14 mouse cellular contexts compared by ENCODE assay signal in genomic region chr15:80171791-80172190, GRCm38 (mm10). TPM values are rescaled to one million over a fixed set of nuclear protein-coding genes. Genes with fewer than 3 reads are reported as not detected.
DNase-seq lines count a peak whose midpoint lies in the region; ATAC-seq and TF ChIP-seq lines count a peak whose summit lies in the region.
"Had no signal": no experiment of that assay in that cellular context is flagged by ENCODE, and none has a peak within 500 bp of the region (broad histone marks: within the 10 kb centered on the region; RNA-seq: fewer than 3 reads in every experiment).

No protein-coding gene starts in this region.

- H3K9ac ChIP-seq in forebrain, embryonic 12.5 days, result peak overlapping the region; percentile 4; the same call in 1 of the 2 replicates
- no peak overlapping the region for H3K9ac ChIP-seq in forebrain, embryonic 16.5 days (replicated peaks; ENCODE audit: low read depth, low read length)
- no peak overlapping the region for H3K9ac ChIP-seq in lung, embryonic 15.5 days
- no peak overlapping the region for H3K9ac ChIP-seq in lung, postnatal 0 days (replicated peaks; ENCODE audit: low read depth)
- 0 out of 2 replicates have a peak overlapping the region, but pooled peaks have one; percentile 1 for H3K9ac ChIP-seq in embryonic facial prominence, embryonic 14.5 days (ENCODE audit: low read depth, low read length)
- no peak overlapping the region for H3K9ac ChIP-seq in stomach, embryonic 14.5 days (replicated peaks; ENCODE audit: low read depth, low read length)
- H3K9ac ChIP-seq: liver, embryonic 14.5 days had no signal

- no peak for TF ChIP-seq CTCF in lung, postnatal 0 days (IDR thresholded peaks at IDR 0.05)

- 27% methylated on average over 6 of the region's 6 CpGs for WGBS in forebrain, embryonic 12.5 days
- WGBS in forebrain, embryonic 16.5 days, result 32% methylated on average over 6 of the region's 6 CpGs
- WGBS in lung, embryonic 15.5 days, result 16% methylated on average over 6 of the region's 6 CpGs
- 22% methylated on average over 6 of the region's 6 CpGs for whole genome bisulfite sequencing in lung, postnatal 0 days
- WGBS in embryonic facial prominence, embryonic 14.5 days, result 19% methylated on average over 6 of the region's 6 CpGs
- WGBS in stomach, embryonic 14.5 days, result 24% methylated on average over 6 of the region's 6 CpGs

- no peak overlapping the region for H3K27ac ChIP-seq in forebrain, embryonic 12.5 days
- no peak overlapping the region for H3K27ac ChIP-seq in forebrain, embryonic 16.5 days (ENCODE audit: low read length)
- 0 out of 2 replicates have a peak overlapping the region, but pooled peaks have one; percentile 15 for H3K27ac ChIP-seq in lung, embryonic 15.5 days
- H3K27ac ChIP-seq in lung, postnatal 0 days (ENCODE audit: low read length), result no peak overlapping the region
- no peak overlapping the region for H3K27ac ChIP-seq in embryonic facial prominence, embryonic 14.5 days (replicated peaks; ENCODE audit: low read depth, low read length)
- peak overlapping the region; percentile 49 for H3K27ac ChIP-seq in stomach, embryonic 14.5 days (ENCODE audit: low read length)
- H3K27ac ChIP-seq: liver, embryonic 14.5 days had no signal

- DNase-seq in lung, postnatal 0 days (ENCODE audit: low spot score), result no peak
- no peak for DNase-seq in embryonic facial prominence, embryonic 14.5 days (ENCODE audit: low spot score)
- no peak for DNase-seq in thymus, postnatal 25 days
- DNase-seq in gastrocnemius, postnatal 25 days, result no peak
- DNase-seq: adrenal gland, postnatal 10 days; cerebellum, adult 18-20 months; heart, adult 11 months; heart, postnatal 36 days had no signal

- H3K4me3 ChIP-seq in forebrain, embryonic 12.5 days (replicated peaks), result no peak overlapping the region
- no peak overlapping the region for H3K4me3 ChIP-seq in forebrain, embryonic 16.5 days (replicated peaks; ENCODE audit: low read length)
- no peak overlapping the region for H3K4me3 ChIP-seq in lung, embryonic 15.5 days
- no peak overlapping the region for H3K4me3 ChIP-seq in lung, postnatal 0 days (ENCODE audit: low read depth, low read length)
- no peak overlapping the region for H3K4me3 ChIP-seq in embryonic facial prominence, embryonic 14.5 days (ENCODE audit: low read depth, low read length)
- H3K4me3 ChIP-seq in stomach, embryonic 14.5 days (ENCODE audit: low read depth, low read length), result no peak overlapping the region
- H3K4me3 ChIP-seq: megakaryocyte, embryonic 14.5 days had no signal

- H3K4me2 ChIP-seq in forebrain, embryonic 12.5 days, result no peak overlapping the region
- no peak overlapping the region for H3K4me2 ChIP-seq in forebrain, embryonic 16.5 days (ENCODE audit: low read length)
- H3K4me2 ChIP-seq in lung, embryonic 15.5 days, result peak overlapping the region; percentile 6; the same call in 1 of the 2 replicates
- no peak overlapping the region for H3K4me2 ChIP-seq in lung, postnatal 0 days (replicated peaks; ENCODE audit: low read depth, low read length)
- H3K4me2 ChIP-seq in embryonic facial prominence, embryonic 14.5 days (ENCODE audit: low read depth, low read length), result peak overlapping the region; percentile 10; the same call in 1 of the 2 replicates
- peak overlapping the region; percentile 13; the same call in 1 of the 2 replicates for H3K4me2 ChIP-seq in stomach, embryonic 14.5 days (replicated peaks; ENCODE audit: low read depth, low read length)

- H3K36me3 ChIP-seq in forebrain, embryonic 12.5 days (replicated peaks), result no peaks in the 10 kb centered on the region
- no peaks in the 10 kb centered on the region for H3K36me3 ChIP-seq in forebrain, embryonic 16.5 days (ENCODE audit: control insufficient read depth, insufficient read depth)
- H3K36me3 ChIP-seq in lung, embryonic 15.5 days, result no peaks in the 10 kb centered on the region
- no peaks in the 10 kb centered on the region for H3K36me3 ChIP-seq in lung, postnatal 0 days (ENCODE audit: insufficient read depth, low read length)
- H3K36me3 ChIP-seq in embryonic facial prominence, embryonic 14.5 days (ENCODE audit: control insufficient read depth, insufficient read depth, low read length), result no peaks in the 10 kb centered on the region
- no peaks in the 10 kb centered on the region for H3K36me3 ChIP-seq in stomach, embryonic 14.5 days (ENCODE audit: control insufficient read depth, insufficient read depth, low read length)

- H3K4me1 ChIP-seq in forebrain, embryonic 12.5 days, result peaks cover 33% of the 10 kb centered on the region
- peaks cover 20% of the 10 kb centered on the region for H3K4me1 ChIP-seq in forebrain, embryonic 16.5 days (replicated peaks; ENCODE audit: control insufficient read depth, insufficient read depth, low read length)
- H3K4me1 ChIP-seq in lung, embryonic 15.5 days, result peaks cover 36% of the 10 kb centered on the region
- peaks cover 5% of the 10 kb centered on the region; the same call in 1 of the 2 replicates for H3K4me1 ChIP-seq in lung, postnatal 0 days (ENCODE audit: insufficient read depth, low read depth, low read length)
- H3K4me1 ChIP-seq in embryonic facial prominence, embryonic 14.5 days (ENCODE audit: control insufficient read depth, insufficient read depth, low read length), result peaks cover 22% of the 10 kb centered on the region
- H3K4me1 ChIP-seq in stomach, embryonic 14.5 days (ENCODE audit: control insufficient read depth, insufficient read depth, low read length), result peaks cover 31% of the 10 kb centered on the region

- no peak for ATAC-seq in forebrain, embryonic 12.5 days (ENCODE audit: low FRiP score)
- ATAC-seq in forebrain, embryonic 16.5 days, result no peak
- ATAC-seq in lung, embryonic 15.5 days (ENCODE audit: borderline replicate concordance, extremely low read depth, low FRiP score, low TSS enrichment), result no peak
- no peak for ATAC-seq in lung, postnatal 0 days
- ATAC-seq in embryonic facial prominence, embryonic 14.5 days (ENCODE audit: low read depth), result no peak
- ATAC-seq in stomach, embryonic 14.5 days (ENCODE audit: insufficient number of reproducible peaks, insufficient read depth, low FRiP score, low read depth), result no peak

- H3K27me3 ChIP-seq in forebrain, embryonic 12.5 days, result no peaks in the 10 kb centered on the region
- no peaks in the 10 kb centered on the region for H3K27me3 ChIP-seq in forebrain, embryonic 16.5 days (replicated peaks; ENCODE audit: control insufficient read depth, insufficient read depth, low read length)
- H3K27me3 ChIP-seq in lung, embryonic 15.5 days, result peaks cover 3% of the 10 kb centered on the region; the same call in 1 of the 2 replicates
- no peaks in the 10 kb centered on the region for H3K27me3 ChIP-seq in lung, postnatal 0 days (replicated peaks; ENCODE audit: insufficient read depth, low read length)
- H3K27me3 ChIP-seq in embryonic facial prominence, embryonic 14.5 days (replicated peaks; ENCODE audit: control insufficient read depth, insufficient read depth, low read length), result no peaks in the 10 kb centered on the region
- H3K27me3 ChIP-seq in stomach, embryonic 14.5 days (ENCODE audit: control insufficient read depth, insufficient read depth, low read length), result no peaks in the 10 kb centered on the region

- H3K9me3 ChIP-seq in forebrain, embryonic 12.5 days, result no peaks in the 10 kb centered on the region
- H3K9me3 ChIP-seq in forebrain, embryonic 16.5 days (ENCODE audit: control insufficient read depth, low read length), result no peaks in the 10 kb centered on the region
- no peaks in the 10 kb centered on the region for H3K9me3 ChIP-seq in lung, embryonic 15.5 days
- H3K9me3 ChIP-seq in lung, postnatal 0 days (ENCODE audit: low read length), result no peaks in the 10 kb centered on the region
- H3K9me3 ChIP-seq in embryonic facial prominence, embryonic 14.5 days (ENCODE audit: control insufficient read depth, low read length), result no peaks in the 10 kb centered on the region
- H3K9me3 ChIP-seq in stomach, embryonic 14.5 days (ENCODE audit: control insufficient read depth, low read depth, low read length), result no peaks in the 10 kb centered on the region

- TF ChIP-seq EP300 in lung, postnatal 0 days (IDR thresholded peaks at IDR 0.05), result no peak

RNA-seq across cellular contexts. Expression of gene Mgat3, which starts 1.7 kb away (rescaled TPM):
- 8.6 and 9.6 TPM in 2 replicates for polyA plus RNA-seq in forebrain, embryonic 12.5 days (2016; fragmentation: Nextera tagmentation; extraction: Ambion mirVana)
- 10.8 and 11.0 TPM in 2 replicates for polyA plus RNA-seq in forebrain, embryonic 16.5 days (2015; fragmentation: Nextera tagmentation; extraction: Ambion mirVana)
- polyA plus RNA-seq in lung, embryonic 15.5 days (2015; fragmentation: Nextera tagmentation; extraction: Ambion mirVana), result 4.9 and 5.2 TPM in 2 replicates
- polyA plus RNA-seq in lung, postnatal 0 days (2015; fragmentation: Nextera tagmentation; extraction: Ambion mirVana), result 3.0 and 3.9 TPM in 2 replicates
- 7.3 and 7.8 TPM in 2 replicates for polyA plus RNA-seq in embryonic facial prominence, embryonic 14.5 days (2014; fragmentation: Nextera tagmentation; extraction: Ambion mirVana)
- 12.8 and 13.7 TPM in 2 replicates for polyA plus RNA-seq in stomach, embryonic 14.5 days (2014; fragmentation: Nextera tagmentation; extraction: Ambion mirVana)
- total RNA-seq in gastrocnemius, postnatal 25 days (2021), result 1 to 10 TPM in 1 of 2 experiments, under 1 TPM in 1; 0.87 to 1.1 TPM

RNA-seq across cellular contexts. Expression of gene Tab1, which starts 38.9 kb away (rescaled TPM):
- 40.5 and 44.0 TPM in 2 replicates for polyA plus RNA-seq in forebrain, embryonic 12.5 days (2016; fragmentation: Nextera tagmentation; extraction: Ambion mirVana)
- polyA plus RNA-seq in forebrain, embryonic 16.5 days (2015; fragmentation: Nextera tagmentation; extraction: Ambion mirVana), result 40.7 and 43.8 TPM in 2 replicates
- 33.0 and 34.6 TPM in 2 replicates for polyA plus RNA-seq in lung, embryonic 15.5 days (2015; fragmentation: Nextera tagmentation; extraction: Ambion mirVana)
- polyA plus RNA-seq in lung, postnatal 0 days (2015; fragmentation: Nextera tagmentation; extraction: Ambion mirVana), result 18.1 and 19.1 TPM in 2 replicates
- polyA plus RNA-seq in embryonic facial prominence, embryonic 14.5 days (2014; fragmentation: Nextera tagmentation; extraction: Ambion mirVana), result 27.6 and 36.3 TPM in 2 replicates
- polyA plus RNA-seq in stomach, embryonic 14.5 days (2014; fragmentation: Nextera tagmentation; extraction: Ambion mirVana), result 32.2 and 34.9 TPM in 2 replicates
- 10 to 100 TPM; 13.8 to 14.6 TPM for total RNA-seq in gastrocnemius, postnatal 25 days (2021)

Comparison
In these comparisons a context has a peak if more than half of its experiments do, and no peak if none do; other contexts are left out.
1. H3K27ac ChIP-seq: peak in lung, embryonic 15.5 days (single experiment) and stomach, embryonic 14.5 days (single experiment); none in forebrain, embryonic 12.5 days (single experiment), forebrain, embryonic 16.5 days (single experiment), lung, postnatal 0 days (single experiment) and embryonic facial prominence, embryonic 14.5 days (single experiment).
2. H3K4me2 ChIP-seq: peak in lung, embryonic 15.5 days (single experiment), embryonic facial prominence, embryonic 14.5 days (single experiment) and stomach, embryonic 14.5 days (single experiment); none in forebrain, embryonic 12.5 days (single experiment), forebrain, embryonic 16.5 days (single experiment) and lung, postnatal 0 days (single experiment).
3. H3K9ac ChIP-seq: peak in forebrain, embryonic 12.5 days (single experiment) and embryonic facial prominence, embryonic 14.5 days (single experiment); none in forebrain, embryonic 16.5 days (single experiment), lung, embryonic 15.5 days (single experiment), lung, postnatal 0 days (single experiment) and stomach, embryonic 14.5 days (single experiment).